Mouse (Mus musculus): ENCODE results near the gene Slc9a8. TPM values are rescaled to one million over a fixed set of nuclear protein-coding genes. Genes with fewer than 3 reads are reported as not detected.
"Not testable (repeated sequence)": the region's sequence is repeated elsewhere in the genome, so short reads cannot be mapped to it uniquely, and the experiment has no call there.

Gene Slc9a8
- polyA plus RNA-seq, 1 experiment from 2014 or later, result 15.1 TPM

DNA sequence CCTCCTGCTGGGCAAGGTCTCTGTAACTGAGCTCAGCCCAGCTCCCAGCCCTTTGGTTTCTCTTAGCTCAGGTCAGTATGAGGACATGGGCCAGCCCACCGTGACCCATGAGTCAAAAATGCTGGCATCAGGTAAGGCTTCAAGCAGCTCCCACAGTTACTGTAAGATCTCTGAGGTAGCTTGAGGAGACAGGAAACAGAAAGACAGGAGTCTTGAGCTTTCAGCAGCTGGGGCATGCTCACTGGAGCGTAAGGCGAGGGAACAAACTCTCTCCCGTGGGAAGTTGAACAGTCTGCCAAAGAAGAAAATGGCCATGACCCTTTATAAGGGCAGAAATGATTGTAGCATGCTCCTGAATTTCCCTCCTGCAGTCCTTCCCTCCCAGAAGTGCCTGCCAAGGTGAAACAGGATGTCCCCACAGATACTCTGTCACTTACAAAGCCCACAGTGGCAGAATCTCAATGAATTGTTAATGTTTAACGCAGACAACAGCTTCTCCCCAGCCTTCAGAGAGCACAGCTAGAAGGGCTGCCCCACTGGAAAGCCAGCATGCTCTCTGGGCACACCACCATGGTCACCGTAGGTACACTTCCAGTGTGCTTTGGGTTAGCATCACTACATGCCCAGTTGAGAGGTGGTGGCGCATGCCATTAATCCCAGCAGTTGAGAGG, 40.8 kb upstream of the Slc9a8 start:
- H3K27ac ChIP-seq (ENCODE audit: low read length), result peak overlapping the region; percentile 38
- H3K9ac ChIP-seq (ENCODE audit: low read depth, low read length), result no peak overlapping the region
- H3K4me1 ChIP-seq (ENCODE audit: control insufficient read depth, low read depth, low read length), result peaks cover 20% of the 10 kb centered on the region
- peak; percentile 30; the same call in 1 of the 2 replicates for ATAC-seq (ENCODE audit: low read depth)
- no peaks in the 10 kb centered on the region for H3K36me3 ChIP-seq (ENCODE audit: control insufficient read depth, insufficient read depth)
- H3K9me3 ChIP-seq (replicated peaks; ENCODE audit: control insufficient read depth, low read length), result no peaks in the 10 kb centered on the region
- no peak overlapping the region for H3K4me2 ChIP-seq (ENCODE audit: low read depth, low read length)
- H3K27me3 ChIP-seq (ENCODE audit: control insufficient read depth, insufficient read depth, low read depth, low read length), result no peaks in the 10 kb centered on the region
- no peak overlapping the region for H3K4me3 ChIP-seq (ENCODE audit: low read depth, low read length)
- 51% methylated on average over 7 of the region's 7 CpGs for WGBS (ENCODE audit: insufficient replicate concordance)

DNA sequence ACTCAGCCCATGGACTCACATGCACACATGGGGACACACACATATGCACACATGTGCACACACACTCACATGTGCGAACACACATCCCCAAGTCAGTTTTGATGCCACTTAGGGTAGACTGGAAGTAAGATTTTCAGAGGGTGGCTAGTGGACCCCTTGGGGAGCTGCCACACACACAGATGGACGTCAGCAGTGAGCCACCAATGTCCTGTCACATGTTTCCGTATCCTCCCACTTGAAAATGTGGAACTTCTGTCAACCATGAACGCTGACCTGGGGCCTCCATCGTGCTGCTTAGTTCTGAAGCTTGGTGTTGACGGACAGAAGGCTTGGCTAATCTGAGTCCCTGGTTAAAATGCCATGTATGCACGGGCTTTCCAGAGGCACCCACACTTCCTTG, 39.9 kb upstream of the Slc9a8 start:
- no peaks in the 10 kb centered on the region for H3K36me3 ChIP-seq (ENCODE audit: control insufficient read depth, insufficient read depth)
- no peak overlapping the region for H3K4me3 ChIP-seq (ENCODE audit: low read depth, low read length)
- peaks cover 20% of the 10 kb centered on the region for H3K4me1 ChIP-seq (ENCODE audit: control insufficient read depth, low read depth, low read length)
- H3K4me2 ChIP-seq (ENCODE audit: low read depth, low read length), result no peak overlapping the region
- no peaks in the 10 kb centered on the region for H3K27me3 ChIP-seq (ENCODE audit: control insufficient read depth, insufficient read depth, low read depth, low read length)
- H3K9ac ChIP-seq (ENCODE audit: low read depth, low read length), result no peak overlapping the region
- 29% methylated on average over 7 of the region's 7 CpGs for WGBS (ENCODE audit: insufficient replicate concordance)
- no peak overlapping the region for H3K27ac ChIP-seq (ENCODE audit: low read length)
- no peaks in the 10 kb centered on the region for H3K9me3 ChIP-seq (replicated peaks; ENCODE audit: control insufficient read depth, low read length)
- no peak for ATAC-seq (ENCODE audit: low read depth)

DNA sequence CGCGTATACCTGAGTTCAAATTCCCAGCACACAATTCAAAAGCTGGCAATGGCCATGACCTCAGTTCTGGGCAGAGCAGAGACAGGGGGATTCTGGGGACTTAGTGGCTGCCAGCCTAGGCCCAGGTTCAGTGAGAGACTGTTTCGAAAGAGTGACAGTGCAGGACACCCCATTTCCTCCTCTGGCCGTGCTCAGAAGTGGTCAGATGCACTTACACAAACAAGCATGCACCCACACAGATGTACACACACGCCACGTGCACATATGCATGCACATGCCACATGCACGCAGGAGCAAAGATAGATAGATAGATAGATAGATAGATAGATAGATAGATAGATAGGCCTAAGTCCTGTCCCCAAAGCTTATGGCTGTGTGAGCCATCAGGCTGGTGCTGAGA, 39.1 kb upstream of the Slc9a8 start:
- no peaks in the 10 kb centered on the region for H3K27me3 ChIP-seq (ENCODE audit: control insufficient read depth, insufficient read depth, low read depth, low read length)
- H3K4me1 ChIP-seq (ENCODE audit: control insufficient read depth, low read depth, low read length), result peaks cover 17% of the 10 kb centered on the region
- 57% methylated on average over 7 of the region's 7 CpGs for WGBS (ENCODE audit: insufficient replicate concordance)
- H3K36me3 ChIP-seq (ENCODE audit: control insufficient read depth, insufficient read depth), result no peaks in the 10 kb centered on the region
- 0 out of 2 replicates have a peak, but pooled peaks have one; percentile 15 for ATAC-seq (ENCODE audit: low read depth)
- no peaks in the 10 kb centered on the region for H3K9me3 ChIP-seq (replicated peaks; ENCODE audit: control insufficient read depth, low read length)
- H3K4me2 ChIP-seq (ENCODE audit: low read depth, low read length), result no peak overlapping the region
- H3K4me3 ChIP-seq (ENCODE audit: low read depth, low read length), result no peak overlapping the region
- no peak overlapping the region for H3K27ac ChIP-seq (ENCODE audit: low read length)
- no peak overlapping the region for H3K9ac ChIP-seq (ENCODE audit: low read depth, low read length)

DNA sequence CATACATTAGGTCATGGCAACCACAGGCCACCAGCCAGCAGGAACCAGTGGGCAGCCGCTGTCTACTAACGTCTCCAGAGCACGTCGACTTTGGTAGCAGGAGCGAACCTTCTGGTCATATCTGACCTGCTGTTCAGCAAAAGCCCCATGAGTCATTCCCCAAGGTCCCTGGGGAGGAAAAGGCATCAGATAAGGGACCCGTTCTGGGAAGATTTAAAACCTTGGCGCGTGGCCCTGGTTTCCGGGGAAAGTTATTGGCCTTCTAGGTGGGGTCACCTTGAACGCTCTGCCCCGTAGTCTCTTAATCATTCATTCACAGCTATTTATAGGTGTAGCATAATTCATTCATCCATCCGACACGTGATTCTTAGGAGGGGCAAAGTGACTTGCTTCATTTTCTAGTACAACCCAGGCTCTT, 37.8 kb upstream of the Slc9a8 start:
- Histone ChIP-seq H3K4me2 (ENCODE audit: low read depth, low read length) (no peak overlapping the region), H3K27ac (ENCODE audit: low read length) (no peak overlapping the region), H3K4me3 (ENCODE audit: low read depth, low read length) (no peak overlapping the region), H3K9ac (ENCODE audit: low read depth, low read length) (no peak overlapping the region), H3K9me3 (replicated peaks; ENCODE audit: control insufficient read depth, low read length) (no peaks in the 10 kb centered on the region), H3K4me1 (ENCODE audit: control insufficient read depth, low read depth, low read length) (peaks cover 12% of the 10 kb centered on the region), H3K36me3 (ENCODE audit: control insufficient read depth, insufficient read depth) (no peaks in the 10 kb centered on the region), H3K27me3 (ENCODE audit: control insufficient read depth, insufficient read depth, low read depth, low read length) (no peaks in the 10 kb centered on the region)
- WGBS (ENCODE audit: insufficient replicate concordance), result 47% methylated on average over 13 of the region's 13 CpGs
- ATAC-seq (ENCODE audit: low read depth), result no peak

DNA sequence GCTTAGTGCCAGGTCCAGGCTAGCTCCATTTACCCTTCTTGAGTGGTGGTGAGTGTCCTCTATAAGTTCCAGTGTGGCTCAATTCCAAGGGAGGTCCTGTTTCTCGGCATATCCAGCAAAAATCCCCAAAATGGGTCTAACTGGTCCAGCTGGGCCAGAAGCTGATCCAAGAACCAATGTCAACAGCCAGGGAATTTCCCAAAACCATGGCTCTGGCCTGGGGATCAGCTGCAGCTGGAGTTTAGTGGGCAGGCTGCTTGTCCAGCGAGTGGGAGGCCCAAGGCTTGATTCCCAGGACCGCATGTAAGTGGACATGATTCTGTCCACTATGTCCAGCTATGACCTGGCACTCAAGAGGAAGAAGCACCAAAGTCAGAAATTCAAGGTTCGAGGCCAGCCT, 35.1 kb upstream of the Slc9a8 start:
- Histone ChIP-seq H3K9ac (ENCODE audit: low read depth, low read length) (no peak overlapping the region), H3K27ac (ENCODE audit: low read length) (no peak overlapping the region), H3K4me3 (ENCODE audit: low read depth, low read length) (no peak overlapping the region), H3K9me3 (replicated peaks; ENCODE audit: control insufficient read depth, low read length) (no peaks in the 10 kb centered on the region), H3K36me3 (ENCODE audit: control insufficient read depth, insufficient read depth) (no peaks in the 10 kb centered on the region), H3K27me3 (ENCODE audit: control insufficient read depth, insufficient read depth, low read depth, low read length) (no peaks in the 10 kb centered on the region), H3K4me2 (ENCODE audit: low read depth, low read length) (no peak overlapping the region), H3K4me1 (ENCODE audit: control insufficient read depth, low read depth, low read length) (peaks cover 2% of the 10 kb centered on the region; the same call in 1 of the 2 replicates)
- no peak for ATAC-seq (ENCODE audit: low read depth)
- 59% methylated on average over 4 of the region's 4 CpGs for WGBS (ENCODE audit: insufficient replicate concordance)

DNA sequence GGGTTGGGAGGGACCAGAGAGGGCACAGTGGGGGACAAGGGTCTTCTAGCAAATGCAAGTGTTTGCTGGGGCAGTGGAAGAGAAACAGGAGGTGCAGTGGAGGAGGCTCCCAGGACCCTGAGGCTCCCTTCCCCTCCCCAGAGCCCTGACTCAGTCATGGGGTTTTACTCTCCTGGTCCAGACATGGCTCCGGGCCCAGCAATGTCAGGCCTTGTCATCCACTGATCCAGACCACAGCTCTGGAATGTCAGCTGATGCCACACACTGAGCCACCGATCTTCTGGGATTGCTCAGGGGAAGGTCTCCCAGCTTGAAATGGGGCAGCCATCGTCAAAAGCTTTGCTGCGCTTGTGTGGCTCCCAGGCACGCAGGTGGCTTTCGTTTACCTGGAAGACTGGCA, 34.5 kb upstream of the Slc9a8 start:
- peaks cover 2% of the 10 kb centered on the region; the same call in 1 of the 2 replicates for H3K4me1 ChIP-seq (ENCODE audit: control insufficient read depth, low read depth, low read length)
- ATAC-seq (ENCODE audit: low read depth), result no peak
- no peak overlapping the region for H3K27ac ChIP-seq (ENCODE audit: low read length)
- 78% methylated on average over 6 of the region's 6 CpGs for WGBS (ENCODE audit: insufficient replicate concordance)
- no peak overlapping the region for H3K4me3 ChIP-seq (ENCODE audit: low read depth, low read length)
- H3K4me2 ChIP-seq (ENCODE audit: low read depth, low read length), result no peak overlapping the region
- no peak overlapping the region for H3K9ac ChIP-seq (ENCODE audit: low read depth, low read length)
- H3K36me3 ChIP-seq (ENCODE audit: control insufficient read depth, insufficient read depth), result no peaks in the 10 kb centered on the region
- H3K27me3 ChIP-seq (ENCODE audit: control insufficient read depth, insufficient read depth, low read depth, low read length), result no peaks in the 10 kb centered on the region
- H3K9me3 ChIP-seq (replicated peaks; ENCODE audit: control insufficient read depth, low read length), result no peaks in the 10 kb centered on the region

DNA sequence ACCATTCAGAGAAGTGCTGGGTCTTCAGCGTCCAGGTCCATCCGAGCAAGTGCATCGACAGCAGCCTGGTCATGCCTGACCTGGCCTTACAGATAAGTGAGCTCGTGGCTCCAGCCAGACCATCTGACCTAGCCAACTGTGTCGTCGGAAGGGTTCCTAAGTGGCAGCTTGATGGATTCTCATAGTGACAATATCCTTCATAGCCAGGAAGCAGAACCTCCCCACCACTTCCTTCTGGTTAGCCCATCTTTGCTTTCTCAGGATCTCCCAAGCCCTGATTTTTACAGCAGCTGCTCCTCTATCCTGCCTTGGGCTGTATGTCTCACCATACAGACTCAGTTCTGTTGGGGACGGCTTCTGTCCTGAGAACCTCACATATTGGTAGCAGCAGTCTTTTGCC, 27.1 kb upstream of the Slc9a8 start:
- Histone ChIP-seq H3K27me3 (ENCODE audit: control insufficient read depth, insufficient read depth, low read depth, low read length) (no peaks in the 10 kb centered on the region), H3K4me1 (ENCODE audit: control insufficient read depth, low read depth, low read length) (no peaks in the 10 kb centered on the region), H3K9me3 (replicated peaks; ENCODE audit: control insufficient read depth, low read length) (no peaks in the 10 kb centered on the region), H3K9ac (ENCODE audit: low read depth, low read length) (no peak overlapping the region), H3K27ac (ENCODE audit: low read length) (no peak overlapping the region), H3K36me3 (ENCODE audit: control insufficient read depth, insufficient read depth) (no peaks in the 10 kb centered on the region), H3K4me3 (ENCODE audit: low read depth, low read length) (no peak overlapping the region), H3K4me2 (ENCODE audit: low read depth, low read length) (no peak overlapping the region)
- ATAC-seq (ENCODE audit: low read depth), result no peak
- 26% methylated on average over 7 of the region's 7 CpGs for WGBS (ENCODE audit: insufficient replicate concordance)

DNA sequence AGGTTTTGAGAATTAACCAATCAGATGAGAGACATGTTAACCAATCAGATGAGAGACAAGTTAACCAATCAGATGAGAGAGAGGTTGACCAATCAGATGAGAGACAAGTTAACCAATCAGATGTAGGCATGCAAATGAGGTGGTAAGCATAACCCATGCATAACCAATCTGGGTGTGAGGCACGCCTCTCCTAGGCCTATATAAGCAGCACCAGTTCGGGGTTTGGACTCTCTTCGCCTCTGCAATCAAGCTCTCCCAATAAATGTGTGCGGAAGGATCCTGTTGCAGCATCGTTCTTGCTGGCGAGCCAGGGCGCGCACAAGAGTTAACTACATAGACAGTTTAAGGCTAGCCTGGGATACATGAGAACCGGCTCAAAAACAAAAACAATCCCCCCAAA, 25.1 kb upstream of the Slc9a8 start:
- H3K4me2 ChIP-seq (ENCODE audit: low read depth, low read length); H3K27me3 ChIP-seq (ENCODE audit: control insufficient read depth, insufficient read depth, low read depth, low read length); H3K4me1 ChIP-seq (ENCODE audit: control insufficient read depth, low read depth, low read length); H3K27ac ChIP-seq (ENCODE audit: low read length); H3K4me3 ChIP-seq (ENCODE audit: low read depth, low read length); H3K9ac ChIP-seq (ENCODE audit: low read depth, low read length); H3K9me3 ChIP-seq (replicated peaks; ENCODE audit: control insufficient read depth, low read length); H3K36me3 ChIP-seq (ENCODE audit: control insufficient read depth, insufficient read depth); ATAC-seq (ENCODE audit: low read depth): not testable (repeated sequence)
- 86% methylated on average over 9 of the region's 9 CpGs for WGBS (ENCODE audit: insufficient replicate concordance)

DNA sequence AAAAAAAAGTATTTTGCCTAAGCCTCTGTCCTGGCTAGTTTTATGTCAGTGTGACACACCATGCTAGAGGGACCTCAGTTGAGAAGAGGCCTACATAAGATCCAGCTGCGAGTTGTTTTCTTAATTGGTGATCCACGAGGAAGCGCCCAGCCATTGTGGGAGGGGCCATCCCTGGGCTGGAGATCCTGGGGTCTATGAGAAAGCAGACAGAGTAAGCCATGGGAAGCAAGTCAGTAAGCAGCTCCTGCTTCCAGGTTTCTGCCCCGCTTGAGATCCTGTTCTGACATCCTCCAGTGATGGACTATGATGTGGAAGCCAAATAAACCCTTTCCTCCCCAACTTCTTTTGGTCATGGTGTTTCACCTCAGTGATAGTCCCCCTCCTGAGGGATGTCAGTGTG, 22.5 kb upstream of the Slc9a8 start:
- Histone ChIP-seq H3K27ac (ENCODE audit: low read length) (no peak overlapping the region), H3K4me3 (ENCODE audit: low read depth, low read length) (no peak overlapping the region), H3K9ac (ENCODE audit: low read depth, low read length) (no peak overlapping the region), H3K36me3 (ENCODE audit: control insufficient read depth, insufficient read depth) (no peaks in the 10 kb centered on the region), H3K4me1 (ENCODE audit: control insufficient read depth, low read depth, low read length) (no peaks in the 10 kb centered on the region), H3K27me3 (ENCODE audit: control insufficient read depth, insufficient read depth, low read depth, low read length) (no peaks in the 10 kb centered on the region), H3K4me2 (ENCODE audit: low read depth, low read length) (no peak overlapping the region), H3K9me3 (replicated peaks; ENCODE audit: control insufficient read depth, low read length) (no peaks in the 10 kb centered on the region)
- 51% methylated on average over 4 of the region's 4 CpGs for WGBS (ENCODE audit: insufficient replicate concordance)
- no peak for ATAC-seq (ENCODE audit: low read depth)
